Mouse (Mus musculus): ENCODE results near the gene Trmt13. TPM values are rescaled to one million over a fixed set of nuclear protein-coding genes. Genes with fewer than 3 reads are reported as not detected.
A peak's percentile ranks its signal among the peaks of the same experiment; 100 is the strongest.

Trmt13 gene
- polyA plus RNA-seq, 1 experiment from 2014 or later: 37.1 TPM

DNA sequence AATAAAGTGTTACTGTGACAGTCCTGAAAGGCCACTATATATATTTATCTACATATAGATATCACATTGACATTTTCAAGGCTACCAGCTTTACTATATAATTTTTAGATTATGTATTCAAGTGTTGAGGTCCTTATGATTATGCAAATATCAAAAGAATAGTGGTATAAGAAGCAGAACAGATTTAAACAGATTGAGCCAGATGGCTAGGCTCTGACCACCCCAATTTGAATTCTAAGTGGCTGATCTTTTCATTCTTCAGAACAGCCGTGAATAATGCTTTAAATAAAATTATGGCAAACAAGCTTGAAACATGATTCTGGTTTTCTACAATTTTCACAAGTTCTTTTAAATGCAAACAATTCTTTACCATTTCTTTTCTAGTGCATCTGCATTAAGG, 17.1 kb upstream of the Trmt13 start:
- ATAC-seq (ENCODE audit: insufficient number of reproducible peaks, insufficient read depth, low FRiP score, low TSS enrichment): no peak
- Histone ChIP-seq H3K27me3 (no peaks in the 10 kb centered on the region), H3K4me1 (no peaks in the 10 kb centered on the region), H3K9me3 (no peaks in the 10 kb centered on the region), H3K4me3 (no peak overlapping the region), H3K9ac (no peak overlapping the region), H3K4me2 (replicated peaks) (no peak overlapping the region), H3K36me3 (peaks cover 50% of the 10 kb centered on the region), H3K27ac (no peak overlapping the region)
- WGBS: 88% methylated on average over 1 of the region's 1 CpGs

DNA sequence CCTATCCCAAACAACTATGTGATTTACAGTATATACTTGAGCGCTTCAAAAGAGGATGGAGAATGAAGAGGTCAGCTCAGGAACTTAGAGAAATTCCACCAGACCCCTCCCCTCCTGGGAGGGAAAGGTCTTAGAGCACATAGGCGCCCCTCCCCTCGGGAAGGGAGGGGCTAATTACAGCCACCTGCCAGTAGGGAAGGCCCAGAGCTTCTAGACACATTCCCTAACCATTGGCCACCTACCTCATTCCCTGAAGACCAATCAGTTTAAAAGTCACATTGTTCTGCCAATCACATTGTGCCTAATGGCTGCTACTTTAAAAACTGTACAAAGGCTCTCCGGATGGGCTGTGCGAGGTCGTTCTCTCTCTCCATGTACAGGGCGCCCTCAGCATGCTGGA, 8.3 kb upstream of the Trmt13 start:
- no peaks in the 10 kb centered on the region for H3K27me3 ChIP-seq
- H3K36me3 ChIP-seq: peaks cover 38% of the 10 kb centered on the region
- H3K4me3 ChIP-seq: no peak overlapping the region
- no peak overlapping the region for H3K4me2 ChIP-seq (replicated peaks)
- H3K27ac ChIP-seq: no peak overlapping the region
- H3K9me3 ChIP-seq: no peaks in the 10 kb centered on the region
- 92% methylated on average over 7 of the region's 7 CpGs for WGBS
- no peaks in the 10 kb centered on the region for H3K4me1 ChIP-seq
- no peak overlapping the region for H3K9ac ChIP-seq
- ATAC-seq (ENCODE audit: insufficient number of reproducible peaks, insufficient read depth, low FRiP score, low TSS enrichment): no peak

DNA sequence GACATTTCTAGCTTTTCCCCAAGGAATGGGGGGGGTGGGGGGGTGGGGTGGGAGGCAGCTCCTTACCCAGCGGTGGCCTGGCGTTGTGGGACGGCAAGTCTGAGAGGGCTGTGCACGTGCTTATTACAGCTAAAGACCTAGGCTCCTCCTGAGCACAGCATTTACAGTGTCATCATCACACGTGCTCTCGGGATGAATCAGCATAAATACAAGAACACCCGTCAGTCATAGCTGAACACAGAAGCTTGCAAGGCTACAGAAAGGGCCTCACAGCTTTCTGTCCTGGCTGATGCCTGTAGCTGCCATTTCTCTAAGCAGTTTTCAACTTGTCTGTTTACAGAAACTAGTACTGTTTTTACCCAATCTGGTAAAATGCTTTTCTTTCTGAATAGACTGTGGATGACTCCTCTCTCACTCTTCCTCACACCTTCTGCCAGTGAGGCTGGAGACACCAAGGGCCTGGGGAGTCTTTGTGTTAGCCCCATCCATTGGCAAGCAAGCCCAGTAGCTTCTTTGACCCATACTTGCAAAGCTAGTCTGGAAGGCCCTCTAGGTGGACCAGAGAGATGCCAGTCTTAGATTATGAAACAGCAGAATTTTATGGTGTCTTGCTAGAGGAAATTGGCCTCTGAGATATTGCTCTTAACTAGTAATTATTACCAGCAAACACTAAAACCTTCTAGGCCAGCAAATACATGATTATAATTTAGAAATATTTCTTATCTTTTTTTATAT, 6.4 kb upstream of the Trmt13 start:
- 93% methylated on average over 7 of the region's 7 CpGs for WGBS
- no peak for ATAC-seq (ENCODE audit: insufficient number of reproducible peaks, insufficient read depth, low FRiP score, low TSS enrichment)
- no peak overlapping the region for H3K4me3 ChIP-seq
- H3K4me1 ChIP-seq: no peaks in the 10 kb centered on the region
- no peak overlapping the region for H3K9ac ChIP-seq
- no peaks in the 10 kb centered on the region for H3K27me3 ChIP-seq
- H3K36me3 ChIP-seq: peaks cover 39% of the 10 kb centered on the region
- no peaks in the 10 kb centered on the region for H3K9me3 ChIP-seq
- H3K27ac ChIP-seq: no peak overlapping the region
- no peak overlapping the region for H3K4me2 ChIP-seq (replicated peaks)

DNA sequence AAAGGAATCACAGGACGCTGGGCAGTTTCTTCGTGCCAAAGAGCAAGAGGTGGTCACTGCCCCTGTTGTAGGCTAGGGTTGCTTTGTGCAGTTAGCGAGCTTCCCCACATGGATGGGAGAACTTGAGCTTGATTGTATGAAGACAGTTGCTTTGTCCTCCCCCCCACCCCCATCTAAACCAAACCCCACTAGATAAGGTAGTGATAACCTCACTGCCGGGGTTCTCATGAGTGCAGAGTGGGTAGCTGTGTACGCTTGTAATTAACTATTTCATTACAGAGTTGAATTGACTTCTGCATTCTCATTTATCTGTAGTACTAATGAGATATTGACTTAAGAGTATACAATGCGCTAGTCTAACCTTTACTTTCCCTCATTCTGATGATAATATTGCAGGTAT, 4.5 kb upstream of the Trmt13 start:
- H3K4me1 ChIP-seq: no peaks in the 10 kb centered on the region

DNA sequence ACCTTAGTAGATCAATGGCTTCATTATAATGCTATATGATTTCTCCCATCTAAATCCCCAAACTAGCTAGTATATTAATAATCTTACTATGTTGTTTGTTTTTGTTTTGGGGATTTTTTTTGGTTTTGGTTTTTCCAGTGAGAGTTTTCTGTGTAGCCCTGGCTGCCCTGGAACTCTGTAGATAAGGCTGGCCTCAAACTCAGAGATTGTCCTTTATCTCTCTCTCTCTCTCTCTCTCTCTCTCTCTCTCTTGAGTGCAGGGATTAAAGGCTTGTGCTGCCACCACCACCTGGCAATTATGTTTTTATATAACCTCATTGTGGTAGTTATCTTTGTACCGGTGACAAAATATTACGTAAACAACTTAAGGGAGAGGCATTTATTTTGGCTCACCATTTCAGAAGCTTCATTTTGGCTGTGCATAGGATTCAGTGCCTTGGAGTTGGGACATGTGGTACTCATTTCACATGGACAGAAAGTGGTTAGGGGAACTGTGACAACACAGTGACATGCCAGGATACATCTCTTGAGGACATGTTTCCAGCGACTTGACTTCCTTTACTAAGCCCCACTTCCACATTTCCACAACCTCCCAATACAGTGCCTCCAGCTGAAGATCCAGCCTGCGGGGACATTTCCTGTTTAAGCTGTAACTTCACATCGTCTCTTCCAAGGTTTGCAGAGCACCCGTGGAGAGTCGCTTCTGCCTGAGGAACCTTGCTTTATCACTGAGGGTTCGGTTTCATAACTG, 1.1 kb upstream of the Trmt13 start:
- H3K36me3 ChIP-seq: peaks cover 50% of the 10 kb centered on the region
- 89% methylated on average over 8 of the region's 8 CpGs for WGBS
- H3K9me3 ChIP-seq: no peaks in the 10 kb centered on the region
- no peak overlapping the region for H3K4me3 ChIP-seq
- ATAC-seq (ENCODE audit: insufficient number of reproducible peaks, insufficient read depth, low FRiP score, low TSS enrichment): no peak
- H3K4me2 ChIP-seq (replicated peaks): no peak overlapping the region
- H3K4me1 ChIP-seq: no peaks in the 10 kb centered on the region
- H3K27ac ChIP-seq: no peak overlapping the region
- H3K9ac ChIP-seq: no peak overlapping the region
- H3K27me3 ChIP-seq: no peaks in the 10 kb centered on the region

More for the DNA sequence above, 4.5 kb upstream of the Trmt13 start:
- Histone ChIP-seq H3K36me3 (peaks cover 58% of the 10 kb centered on the region), H3K4me2 (replicated peaks) (no peak overlapping the region), H3K9me3 (no peaks in the 10 kb centered on the region), H3K27me3 (no peaks in the 10 kb centered on the region), H3K4me3 (no peak overlapping the region), H3K9ac (no peak overlapping the region), H3K27ac (no peak overlapping the region)
- WGBS: 80% methylated on average over 6 of the region's 6 CpGs
- no peak for ATAC-seq (ENCODE audit: insufficient number of reproducible peaks, insufficient read depth, low FRiP score, low TSS enrichment)

DNA sequence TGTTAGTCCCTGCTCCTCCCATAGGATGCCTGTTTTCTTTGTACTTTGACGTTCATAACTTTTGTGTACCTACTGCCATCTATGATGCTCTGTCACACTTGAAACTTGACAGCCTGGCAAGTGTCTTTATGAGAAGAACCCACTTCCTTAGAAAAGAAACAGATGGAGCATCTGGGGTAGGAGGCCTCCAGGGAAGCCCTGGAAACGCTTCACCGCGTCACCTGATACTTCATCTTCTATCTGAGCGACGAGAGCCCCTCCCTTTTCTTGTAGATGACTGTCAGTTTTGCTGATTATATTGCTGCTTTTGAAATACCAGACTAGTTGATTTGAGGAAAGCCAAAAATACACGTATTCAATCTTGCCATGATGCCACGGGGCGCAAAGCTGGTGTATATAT, 9.8 kb downstream of the Trmt13 start:
- Histone ChIP-seq H3K4me1 (no peaks in the 10 kb centered on the region), H3K9me3 (no peaks in the 10 kb centered on the region), H3K27me3 (no peaks in the 10 kb centered on the region), H3K36me3 (peaks cover 12% of the 10 kb centered on the region; the same call in 1 of the 2 replicates), H3K4me3 (no peak overlapping the region), H3K4me2 (replicated peaks) (no peak overlapping the region), H3K9ac (no peak overlapping the region), H3K27ac (no peak overlapping the region)
- WGBS: 68% methylated on average over 9 of the region's 9 CpGs
- ATAC-seq (ENCODE audit: insufficient number of reproducible peaks, insufficient read depth, low FRiP score, low TSS enrichment): no peak

DNA sequence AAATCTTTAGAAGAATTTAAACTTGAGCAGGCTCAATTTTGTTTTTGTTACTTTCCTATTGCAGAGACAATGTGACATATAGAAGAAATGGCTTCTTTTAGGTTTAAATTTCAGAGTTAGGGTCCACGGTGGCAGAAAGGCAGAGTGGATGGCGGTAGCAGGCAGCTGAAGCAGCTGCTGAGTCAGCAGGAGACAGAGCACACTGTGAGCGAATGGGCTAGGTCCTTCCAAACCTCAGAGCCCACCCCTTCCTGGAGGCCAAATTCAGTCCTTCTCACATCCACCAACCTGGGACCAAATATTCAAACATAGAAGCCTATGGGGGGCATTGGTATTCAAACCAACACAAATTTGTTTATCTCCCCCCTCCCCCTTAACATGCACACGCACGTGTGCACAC, 12.6 kb downstream of the Trmt13 start:
- no peak for ATAC-seq (ENCODE audit: insufficient number of reproducible peaks, insufficient read depth, low FRiP score, low TSS enrichment)
- H3K4me2 ChIP-seq (replicated peaks): no peak overlapping the region
- no peak overlapping the region for H3K9ac ChIP-seq
- WGBS: 89% methylated on average over 5 of the region's 5 CpGs
- H3K27me3 ChIP-seq: no peaks in the 10 kb centered on the region
- H3K9me3 ChIP-seq: no peaks in the 10 kb centered on the region
- H3K4me1 ChIP-seq: no peaks in the 10 kb centered on the region
- H3K4me3 ChIP-seq: no peak overlapping the region
- no peak overlapping the region for H3K27ac ChIP-seq
- H3K36me3 ChIP-seq: no peaks in the 10 kb centered on the region

DNA sequence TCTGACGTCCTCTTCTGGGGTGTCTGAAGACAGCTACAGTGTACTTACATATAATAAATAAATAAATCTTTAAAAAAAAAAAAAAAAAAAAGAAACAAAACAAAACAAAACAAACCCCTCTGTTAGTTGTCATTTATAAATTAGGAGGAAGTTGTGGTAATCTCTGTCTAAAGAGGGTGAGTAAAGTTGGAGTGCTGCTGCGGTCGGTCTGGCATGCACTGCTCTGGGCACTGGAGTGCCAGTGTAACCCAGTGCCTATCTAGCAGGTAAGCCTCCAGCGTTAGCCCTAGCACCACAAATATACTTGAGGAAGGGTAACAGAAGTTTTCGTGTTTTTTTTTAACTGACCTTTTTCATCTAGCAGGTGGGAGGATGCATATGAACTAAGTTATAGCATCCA, 13.4 kb downstream of the Trmt13 start:
- Histone ChIP-seq H3K4me1 (peaks cover 1% of the 10 kb centered on the region; the same call in 1 of the 2 replicates), H3K9ac (no peak overlapping the region), H3K4me3 (no peak overlapping the region), H3K4me2 (replicated peaks) (no peak overlapping the region), H3K36me3 (no peaks in the 10 kb centered on the region), H3K27ac (no peak overlapping the region), H3K27me3 (no peaks in the 10 kb centered on the region), H3K9me3 (no peaks in the 10 kb centered on the region)
- ATAC-seq (ENCODE audit: insufficient number of reproducible peaks, insufficient read depth, low FRiP score, low TSS enrichment): no peak
- WGBS: 88% methylated on average over 5 of the region's 5 CpGs

DNA sequence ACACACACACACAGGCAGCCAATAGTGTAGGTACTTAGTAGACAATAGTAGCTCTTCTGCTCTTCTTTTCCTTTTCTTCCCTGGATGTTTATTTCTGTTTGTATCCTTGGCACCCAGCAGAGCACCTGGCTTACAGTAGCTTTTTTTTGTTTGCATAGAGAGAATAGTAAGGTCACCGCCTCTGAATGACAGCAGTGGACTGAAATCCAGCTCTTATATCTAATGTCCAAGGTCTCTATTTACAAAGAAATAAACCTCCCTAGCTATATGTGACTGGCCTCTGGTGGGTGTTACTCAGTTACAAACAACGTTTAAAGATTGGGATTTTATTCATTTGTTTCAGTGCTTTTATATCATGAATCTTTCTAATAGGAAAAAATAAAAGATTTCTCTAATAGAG, 14.7 kb downstream of the Trmt13 start:
- Histone ChIP-seq H3K36me3 (no peaks in the 10 kb centered on the region), H3K4me1 (peaks cover 3% of the 10 kb centered on the region; the same call in 1 of the 2 replicates), H3K27me3 (no peaks in the 10 kb centered on the region), H3K4me2 (replicated peaks) (no peak overlapping the region), H3K27ac (no peak overlapping the region), H3K9ac (no peak overlapping the region), H3K4me3 (no peak overlapping the region), H3K9me3 (no peaks in the 10 kb centered on the region)
- no peak for ATAC-seq (ENCODE audit: insufficient number of reproducible peaks, insufficient read depth, low FRiP score, low TSS enrichment)
- WGBS: 95% methylated on average over 2 of the region's 2 CpGs

DNA sequence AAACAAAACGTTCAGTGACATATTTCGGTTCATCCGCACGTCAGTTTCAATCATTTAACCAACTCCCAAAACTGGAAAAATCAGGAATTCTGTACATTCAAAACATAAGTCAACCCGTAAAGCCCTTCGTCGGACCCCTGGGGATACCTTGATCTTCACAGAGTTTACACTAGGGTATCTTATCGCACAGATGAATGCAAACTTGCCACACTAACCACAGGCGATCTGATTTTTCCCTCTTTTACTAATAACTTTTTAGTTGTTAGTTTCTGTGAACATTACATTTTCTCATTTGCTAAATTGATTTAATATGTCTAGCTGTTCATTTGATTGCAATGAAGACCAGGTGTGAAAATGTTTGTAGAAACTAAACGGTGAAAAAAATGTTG, 18.8 kb downstream of the Trmt13 start:
- no peak overlapping the region for H3K27ac ChIP-seq

DNA sequence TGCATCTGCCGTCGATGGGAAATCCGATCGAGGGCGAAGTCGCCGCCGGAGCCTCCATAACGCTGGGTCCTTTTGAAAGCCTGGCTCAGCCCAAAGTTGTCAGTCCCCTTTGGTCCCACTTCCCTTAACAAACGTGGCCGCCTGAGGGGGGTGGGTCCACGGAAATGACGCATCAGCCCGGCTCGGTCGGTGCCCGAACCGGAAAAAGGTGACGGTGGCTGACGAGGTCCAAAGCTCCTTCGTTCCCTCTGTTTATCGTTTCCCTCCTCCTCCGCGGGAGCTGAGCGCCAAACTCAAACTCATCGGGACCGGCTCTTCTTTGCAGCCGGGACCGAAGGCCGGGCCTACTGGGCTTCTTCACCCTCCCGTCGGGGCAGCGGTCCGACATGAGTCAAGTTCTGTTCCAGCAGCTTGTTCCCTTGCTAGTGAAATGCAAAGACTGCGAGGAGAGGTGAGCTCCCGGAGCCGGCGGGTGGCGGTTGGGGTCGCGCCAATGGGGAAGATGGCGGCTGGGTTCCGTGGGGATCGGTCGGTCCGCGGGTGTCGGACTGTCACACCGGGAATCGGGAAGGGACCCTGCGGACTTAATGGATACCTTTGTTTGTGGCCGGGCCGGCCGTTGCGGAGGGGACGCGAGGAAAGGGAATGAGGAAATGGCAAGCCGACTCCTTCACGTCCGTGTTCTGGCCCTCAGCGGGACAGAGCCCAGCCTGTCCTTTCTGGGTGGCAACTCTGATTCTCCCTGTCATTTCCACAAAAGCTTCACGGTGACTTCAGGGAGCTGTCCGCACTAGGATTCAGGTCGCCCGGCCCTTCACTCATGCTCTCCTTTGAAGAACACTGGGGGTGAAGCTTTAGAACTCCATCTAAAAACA, 19.4 kb downstream of the Trmt13 start, which contains the start of gene Sass6:
Gene Sass6 (plus strand): TSS at position 255 of the 875 bp plus-strand sequence.
- no peaks in the 10 kb centered on the region for H3K27me3 ChIP-seq
- peak within 1 kb of the TSS; percentile 86 for H3K4me3 ChIP-seq
- peaks cover 18% of the 10 kb centered on the region for H3K36me3 ChIP-seq
- peak within 1 kb of the TSS; percentile 70 for H3K4me2 ChIP-seq (replicated peaks)
- H3K27ac ChIP-seq: peak within 1 kb of the TSS; percentile 84
- WGBS: under 1% methylated on average over 65 of the region's 65 CpGs
- H3K4me1 ChIP-seq: peaks cover 3% of the 10 kb centered on the region; the same call in 1 of the 2 replicates
- peak within 1 kb of the TSS; percentile 86 for H3K9ac ChIP-seq
- ATAC-seq (ENCODE audit: insufficient number of reproducible peaks, insufficient read depth, low FRiP score, low TSS enrichment): peak; percentile 92
- H3K9me3 ChIP-seq: no peaks in the 10 kb centered on the region

More for the DNA sequence above, 18.8 kb downstream of the Trmt13 start:
- Histone ChIP-seq H3K9me3 (no peaks in the 10 kb centered on the region), H3K36me3 (peaks cover 13% of the 10 kb centered on the region), H3K9ac (peak overlapping the region; percentile 86), H3K4me2 (replicated peaks) (peak overlapping the region; percentile 70), H3K4me1 (peaks cover 3% of the 10 kb centered on the region; the same call in 1 of the 2 replicates), H3K27me3 (no peaks in the 10 kb centered on the region), H3K4me3 (peak overlapping the region; percentile 86)
- 9% methylated on average over 10 of the region's 10 CpGs for WGBS
- no peak for ATAC-seq (ENCODE audit: insufficient number of reproducible peaks, insufficient read depth, low FRiP score, low TSS enrichment)

All from embryonic facial prominence, embryonic 12.5 days (tissue).